Mouse (Mus musculus): ENCODE measurements around the gene Pld4.

Gene Pld4

DNA sequence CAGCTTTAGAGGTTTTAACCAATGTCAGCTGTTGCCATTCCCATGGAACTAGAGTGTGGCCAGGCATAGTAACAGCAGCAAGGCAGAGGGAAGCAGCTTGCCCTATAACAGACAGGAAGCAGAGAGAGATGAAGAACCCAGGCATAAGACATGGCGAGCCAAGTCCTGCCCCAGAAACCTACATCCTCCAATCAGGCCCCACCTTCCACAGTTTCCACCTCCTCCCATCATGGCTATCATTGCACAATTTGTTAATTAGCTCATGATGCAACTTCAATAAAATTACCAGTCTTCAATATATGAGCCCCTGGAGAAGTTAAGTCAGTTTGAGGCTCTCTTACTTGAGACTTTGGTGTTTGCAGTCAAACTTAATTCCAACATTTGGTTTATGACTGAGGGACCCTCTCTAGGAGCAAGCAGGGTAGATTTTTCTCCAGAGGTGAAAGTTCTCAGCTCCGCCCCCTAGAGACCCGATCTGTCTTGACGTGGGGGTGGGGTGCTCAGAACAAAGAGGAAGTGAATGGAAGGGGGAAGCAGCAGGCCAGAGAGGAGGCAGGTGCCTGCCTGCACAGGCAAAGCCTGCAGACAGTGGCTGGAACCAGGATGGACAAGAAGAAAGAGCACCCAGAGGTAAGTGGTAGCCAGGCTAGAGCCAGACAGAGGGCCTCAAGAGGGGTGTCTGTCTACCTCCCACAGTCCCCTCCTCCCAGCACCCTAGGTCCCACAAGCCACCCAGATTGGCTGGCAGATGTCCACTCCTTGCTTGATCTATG is at the start of gene Pld4:
Gene Pld4, plus strand, starts transcription at position 502 of the 773 bp plus-strand sequence.
- peak; percentile 74 for DNase-seq

DNA sequence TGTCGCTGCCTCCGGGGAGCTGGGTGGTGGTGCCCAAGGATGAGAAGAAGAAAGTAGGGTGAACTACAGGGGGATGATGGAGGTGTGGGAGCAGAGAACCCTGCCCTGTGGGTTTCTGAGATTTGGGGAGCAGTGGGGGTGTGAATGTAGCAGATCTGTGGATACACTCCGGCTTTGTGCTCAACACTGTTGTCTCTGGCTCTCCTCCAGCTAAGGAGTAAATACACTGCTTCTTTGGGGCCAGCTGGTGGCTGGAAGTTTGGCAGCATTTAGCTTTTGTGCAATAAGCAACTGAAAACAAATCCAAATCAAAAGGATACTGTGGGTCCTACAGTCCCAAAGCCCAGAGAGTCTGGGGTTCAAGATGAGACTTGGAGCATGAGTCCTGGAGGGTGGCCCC is 46.5 kb upstream of the Pld4 start:
- peak; percentile 73 for DNase-seq

DNA sequence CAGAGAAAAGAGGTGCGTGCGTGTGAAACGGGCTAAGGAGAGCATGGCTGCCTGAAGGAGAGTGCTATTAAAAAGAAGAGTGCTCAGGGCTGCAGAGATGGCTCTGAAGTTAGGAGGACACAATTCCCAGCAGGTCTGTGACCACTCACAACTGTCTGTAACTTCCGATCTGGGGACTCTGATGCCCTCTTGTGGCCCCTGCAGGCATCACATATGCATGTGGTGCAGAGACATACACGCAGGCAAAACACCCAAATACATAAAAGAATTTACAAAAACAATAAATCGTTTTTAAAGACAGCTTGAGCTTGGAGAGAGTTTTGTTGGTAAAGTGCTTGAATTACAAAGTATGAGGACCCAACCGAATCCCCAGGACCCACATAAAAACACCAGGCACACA is 43.3 kb upstream of the Pld4 start:
- peak; percentile 76 for DNase-seq

DNA sequence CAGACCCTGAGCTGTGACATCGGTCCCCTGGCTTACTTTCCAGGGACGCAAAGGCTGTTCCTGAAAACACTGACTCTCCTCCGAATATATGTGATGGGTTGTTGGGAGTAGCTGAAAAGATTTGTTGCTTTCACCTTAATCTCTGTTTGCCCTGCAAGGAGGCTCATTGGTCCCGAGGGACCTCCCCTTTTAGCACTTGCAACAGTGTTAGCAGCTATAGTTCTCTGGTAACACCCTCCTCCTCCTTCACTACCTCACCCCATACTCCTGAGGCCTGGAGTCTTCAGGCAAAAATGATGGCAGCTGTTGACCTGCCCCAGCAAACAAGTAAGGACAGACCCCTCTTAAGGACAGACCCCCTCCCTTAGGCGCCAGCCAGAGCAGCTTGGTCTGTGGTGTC is 41.5 kb upstream of the Pld4 start:
- no peak for DNase-seq

DNA sequence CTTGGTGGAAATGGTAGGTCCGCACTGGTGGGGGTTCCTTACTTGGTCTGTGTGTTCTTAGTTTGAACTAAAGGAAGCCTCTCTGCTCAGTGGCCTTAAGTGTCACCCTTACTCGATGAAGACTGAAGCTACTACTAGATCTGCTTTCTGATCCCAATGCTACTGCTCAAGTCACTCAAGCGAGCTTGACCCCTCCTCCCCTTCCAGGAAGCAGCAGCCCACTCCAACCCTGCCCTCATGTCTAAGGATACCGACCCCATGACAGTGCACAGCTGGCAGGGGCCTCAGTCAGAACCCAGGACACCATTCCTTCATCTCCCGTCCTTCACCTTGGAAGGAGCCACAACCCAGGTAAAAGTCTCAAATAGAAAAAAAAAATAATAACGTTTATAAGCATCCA is 40.2 kb upstream of the Pld4 start, which contains the start of gene Cep170b:
Gene Cep170b, plus strand, starts transcription at position 240 of the 400 bp plus-strand sequence.
- no peak for DNase-seq

DNA sequence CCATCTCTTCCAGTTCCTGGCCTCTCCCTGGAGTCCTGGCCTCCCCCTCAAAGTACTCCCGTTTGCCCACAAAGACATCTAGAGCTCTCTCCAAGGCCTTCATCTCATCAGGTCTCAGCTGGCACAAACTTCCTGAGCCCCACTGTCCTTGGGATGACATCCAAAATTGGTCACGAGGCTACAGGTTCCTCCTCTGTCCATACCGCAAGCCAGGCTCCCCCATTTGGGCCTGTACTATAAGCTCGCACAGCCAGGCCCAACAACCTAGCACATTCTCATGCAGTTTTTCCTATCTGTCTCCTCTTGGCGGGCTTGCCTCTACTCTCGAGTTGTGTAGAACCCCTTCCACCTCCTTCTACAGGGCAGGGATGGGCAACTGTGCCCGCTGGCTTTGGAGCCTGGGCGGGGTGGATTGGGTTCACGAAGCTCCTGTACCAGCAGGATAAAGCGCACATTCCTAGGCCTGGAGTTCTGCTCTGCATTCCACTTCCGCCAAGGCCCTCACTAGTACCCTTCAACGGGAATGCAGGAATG is 39.5 kb upstream of the Pld4 start:
- no peak for DNase-seq

DNA sequence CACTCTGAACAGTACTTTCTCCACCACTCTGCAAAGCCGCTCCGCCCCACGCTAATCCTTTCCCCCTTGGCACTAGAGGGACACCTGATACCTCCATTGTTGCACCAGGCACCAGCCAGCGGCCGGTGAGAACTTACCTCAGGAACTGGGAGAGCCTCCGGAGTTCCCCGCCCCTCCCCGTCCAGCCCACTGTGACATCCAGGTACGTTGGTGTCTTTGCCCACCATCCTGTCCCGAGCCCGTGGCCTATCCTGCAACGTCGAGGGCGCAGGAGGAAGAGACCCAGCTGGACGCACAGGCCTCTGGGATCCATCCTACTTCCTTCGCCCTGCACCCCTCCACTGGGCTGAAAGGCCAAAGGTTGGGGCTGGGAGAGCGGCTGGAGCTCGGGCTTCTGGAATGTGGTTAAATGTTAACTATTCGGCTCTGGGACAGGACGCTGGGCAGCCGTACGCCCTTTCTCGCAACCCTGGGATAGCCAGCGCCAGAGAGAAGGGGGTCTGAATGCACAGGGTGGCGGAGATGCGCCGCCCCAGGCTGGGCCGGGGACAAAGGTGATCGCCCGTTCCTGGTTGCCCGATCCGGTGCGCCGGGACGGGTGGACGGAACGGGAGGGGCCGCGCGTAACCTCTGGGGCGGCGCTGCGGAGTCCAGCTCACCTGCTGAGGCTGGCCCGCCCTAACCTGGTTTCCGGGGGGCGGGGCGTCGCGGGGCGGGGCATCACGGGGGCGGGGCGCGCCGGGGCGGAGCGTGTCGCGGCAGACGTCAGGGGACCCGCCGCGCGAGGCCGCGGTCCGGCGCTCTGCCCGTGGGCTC is 38.8 kb upstream of the Pld4 start:
- peak; percentile 84 for DNase-seq

DNA sequence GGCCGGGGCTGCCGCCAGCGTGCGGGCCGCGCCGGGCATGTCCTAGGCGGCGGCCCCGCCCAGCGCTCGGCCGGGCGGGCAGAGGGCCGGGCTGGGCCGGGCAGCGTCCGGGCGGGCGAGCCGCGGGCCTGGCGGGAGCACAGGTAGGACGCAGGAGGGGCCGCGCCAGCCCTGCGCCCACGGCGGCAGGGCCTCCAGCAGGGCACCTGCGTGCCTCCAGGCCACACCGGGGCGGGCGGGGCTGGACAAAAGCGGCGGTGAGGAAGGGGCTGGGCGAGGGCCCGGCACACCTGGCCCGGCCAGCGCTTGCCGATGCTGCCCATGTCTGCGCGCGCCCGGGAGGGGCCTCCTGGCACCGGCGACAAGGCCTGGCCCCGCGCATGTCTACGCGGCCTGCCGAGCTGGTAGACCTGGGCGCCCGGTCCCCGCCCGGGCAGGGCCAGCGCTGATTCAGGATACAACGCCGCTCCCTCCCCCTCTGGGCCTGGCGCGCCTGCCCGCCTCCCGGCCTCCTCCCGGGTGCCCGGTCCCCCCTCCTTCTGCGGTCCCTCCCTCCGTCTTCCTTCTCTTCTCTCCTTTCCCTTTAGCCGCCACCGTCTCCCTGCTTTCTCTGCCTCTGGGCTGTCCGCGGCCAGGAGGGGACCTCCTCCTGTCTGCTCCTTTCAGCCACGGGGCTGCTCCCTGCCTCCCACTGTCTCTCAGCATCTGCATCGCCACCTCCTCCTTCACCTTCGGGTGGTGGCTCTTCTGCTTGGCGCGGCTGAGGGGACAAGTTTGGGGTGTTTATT is 38.0 kb upstream of the Pld4 start:
- DNase-seq, result peak; percentile 74

DNA sequence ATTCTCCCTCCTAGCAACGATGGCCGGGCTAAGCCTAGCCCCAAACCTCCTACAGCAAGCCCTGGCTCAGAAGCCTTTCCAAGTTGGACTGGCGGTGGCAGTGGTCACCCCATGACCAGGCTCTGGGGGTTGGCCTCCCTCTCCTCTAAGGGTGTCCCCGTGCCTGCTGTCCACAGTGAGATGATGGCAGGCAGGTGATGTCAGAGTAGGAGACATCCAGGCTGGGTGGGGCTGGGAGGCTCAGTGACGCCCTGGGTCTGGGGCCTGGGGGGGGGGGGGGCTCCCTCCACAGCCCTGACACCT is 37.5 kb upstream of the Pld4 start:
- DNase-seq, result no peak

DNA sequence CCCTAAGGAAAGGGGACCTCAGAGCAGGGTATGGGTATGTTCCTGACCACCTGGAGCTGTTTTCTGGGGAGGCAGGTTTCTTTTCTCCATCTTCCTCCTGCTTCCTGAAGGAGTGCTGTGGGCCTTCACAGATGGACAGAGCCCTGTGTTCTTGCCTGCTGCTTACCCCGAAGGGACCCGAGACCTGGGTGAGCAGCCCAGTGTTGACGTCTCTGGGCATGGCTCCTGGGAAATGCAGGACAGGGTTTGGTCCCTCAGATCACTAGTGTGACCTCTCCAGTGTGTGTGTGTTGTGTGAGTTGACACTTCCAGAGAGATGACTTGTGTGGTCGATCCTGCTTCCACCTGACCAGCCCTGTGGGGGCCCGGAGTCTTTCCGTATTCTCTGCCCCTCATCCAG is 37.0 kb upstream of the Pld4 start:
- DNase-seq, result no peak

DNA sequence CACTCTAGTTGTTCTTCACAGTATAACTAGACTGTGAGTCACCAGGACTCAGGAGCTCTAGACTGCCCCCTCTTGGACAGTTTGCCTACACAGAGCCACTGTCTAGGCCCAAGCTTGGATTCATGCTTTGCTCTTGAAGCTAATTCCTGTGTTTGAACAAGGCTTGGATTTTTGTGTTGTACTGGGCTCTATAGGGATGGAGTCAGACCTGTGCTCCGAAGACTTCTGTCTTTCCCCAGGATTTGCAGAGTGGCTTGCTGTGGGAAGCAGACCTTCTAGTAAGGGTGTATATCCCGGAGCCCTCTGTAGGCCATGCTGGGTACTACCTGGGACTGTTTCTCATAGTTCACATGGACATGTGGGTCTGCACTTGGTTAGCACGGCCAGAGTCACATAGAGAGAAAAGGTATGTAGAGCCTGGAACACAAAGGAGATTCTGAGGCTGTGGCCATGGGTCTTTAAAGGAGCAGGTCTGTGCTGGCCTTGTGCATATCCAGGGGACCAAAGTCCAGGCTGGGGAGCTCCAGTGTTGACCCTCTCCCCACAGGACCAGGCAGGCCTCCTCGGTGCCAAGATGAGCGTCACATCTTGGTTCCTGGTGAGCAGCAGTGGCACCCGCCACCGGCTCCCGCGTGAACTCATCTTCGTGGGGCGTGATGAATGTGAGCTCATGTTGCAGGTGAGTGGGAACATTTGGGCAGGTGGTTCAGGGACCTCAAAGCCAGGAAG is 36.2 kb upstream of the Pld4 start:
- DNase-seq, result peak; percentile 89

DNA sequence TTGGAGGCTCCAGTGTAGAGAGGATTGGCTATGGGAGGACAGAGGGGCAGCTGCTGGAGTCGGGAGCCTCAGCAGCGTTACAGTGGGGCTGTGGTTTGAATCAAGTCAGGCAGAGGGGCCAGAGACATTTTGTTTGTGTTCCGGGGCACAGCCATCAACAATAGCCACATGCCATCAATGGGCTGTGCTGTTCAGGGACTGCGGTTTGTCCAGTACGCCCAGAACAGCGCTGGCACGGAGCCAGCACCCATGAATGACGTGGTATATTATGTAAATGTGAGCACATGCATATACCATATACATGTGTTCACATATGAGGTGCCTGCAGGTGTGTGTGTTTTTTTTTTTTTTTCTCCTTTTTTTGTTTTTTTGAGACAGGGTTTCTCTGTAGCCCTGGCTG is 32.7 kb upstream of the Pld4 start:
- DNase-seq, result peak; percentile 37

DNA sequence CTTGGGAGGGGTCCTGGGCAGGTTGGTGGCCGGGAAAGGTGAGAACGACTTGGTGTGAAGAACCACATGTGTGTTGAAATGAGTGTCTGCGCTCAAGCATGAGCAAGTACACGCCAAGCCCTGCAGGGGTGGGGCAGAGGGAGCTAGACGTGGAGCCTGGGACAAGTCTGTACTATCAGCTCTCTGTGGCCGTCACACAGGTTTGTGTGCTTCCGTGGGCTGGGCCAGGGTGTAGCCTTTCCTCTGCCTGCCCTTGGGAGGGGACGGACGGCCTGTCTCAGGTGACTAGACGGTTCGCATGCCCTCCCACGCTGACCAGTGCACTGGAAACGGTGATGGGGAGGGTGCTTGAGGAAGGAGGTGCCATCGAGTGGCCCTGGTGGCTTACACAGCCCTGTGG is 29.6 kb upstream of the Pld4 start:
- no peak for DNase-seq

DNA sequence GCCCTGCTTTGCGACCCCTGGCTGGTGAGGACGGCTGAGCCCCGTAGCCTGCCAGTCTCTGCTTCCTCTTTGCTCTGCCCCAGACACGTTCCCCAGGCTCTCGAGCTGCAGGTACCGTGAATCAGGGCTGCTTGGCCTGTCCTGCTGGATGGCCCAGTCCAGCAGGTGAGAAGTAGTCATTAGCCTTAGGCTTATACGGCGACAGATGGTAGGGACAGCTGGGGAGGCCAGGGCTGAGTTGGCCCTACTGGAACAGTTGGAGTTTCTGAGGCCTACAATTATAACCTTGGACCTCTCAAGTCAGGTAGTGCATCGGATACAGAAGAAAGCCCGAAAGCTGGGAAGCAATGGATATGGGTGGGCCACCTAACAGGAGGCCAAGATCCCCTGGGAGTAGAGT is 27.9 kb upstream of the Pld4 start:
- DNase-seq, result no peak

DNA sequence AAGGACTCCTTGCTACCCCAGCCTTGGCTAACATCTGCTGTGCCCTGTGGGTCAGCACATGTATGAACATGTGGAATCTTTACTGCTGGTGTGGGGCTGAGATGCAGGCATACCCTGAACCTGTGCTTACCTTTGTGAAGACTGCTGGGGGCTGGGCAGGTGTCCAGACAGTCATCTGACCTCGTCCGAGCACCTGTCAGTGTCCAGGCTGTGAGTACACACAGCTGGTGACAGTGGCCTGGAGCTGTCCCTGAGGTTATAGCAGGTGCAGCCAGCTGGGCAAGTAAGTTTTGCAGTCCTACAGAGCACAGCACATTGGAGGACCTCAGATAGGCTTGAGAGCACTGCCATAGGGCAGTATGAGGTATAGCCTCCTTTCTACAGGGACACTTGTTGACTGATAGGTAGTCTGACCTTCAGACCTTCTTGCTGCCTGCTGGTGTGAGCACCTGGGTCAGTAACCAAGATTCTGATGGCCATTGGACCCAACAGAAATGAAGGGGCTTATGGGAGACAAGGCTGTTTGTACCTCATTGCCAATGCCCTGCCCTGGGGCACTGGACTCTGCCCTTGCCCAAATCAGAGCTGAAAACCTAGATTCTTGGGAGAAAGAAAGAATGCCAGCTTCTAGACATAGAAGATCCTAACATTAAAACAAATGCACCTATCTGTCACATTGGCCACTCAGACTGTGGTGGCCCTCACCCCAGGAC is 26.2 kb upstream of the Pld4 start:
- DNase-seq, result no peak

DNA sequence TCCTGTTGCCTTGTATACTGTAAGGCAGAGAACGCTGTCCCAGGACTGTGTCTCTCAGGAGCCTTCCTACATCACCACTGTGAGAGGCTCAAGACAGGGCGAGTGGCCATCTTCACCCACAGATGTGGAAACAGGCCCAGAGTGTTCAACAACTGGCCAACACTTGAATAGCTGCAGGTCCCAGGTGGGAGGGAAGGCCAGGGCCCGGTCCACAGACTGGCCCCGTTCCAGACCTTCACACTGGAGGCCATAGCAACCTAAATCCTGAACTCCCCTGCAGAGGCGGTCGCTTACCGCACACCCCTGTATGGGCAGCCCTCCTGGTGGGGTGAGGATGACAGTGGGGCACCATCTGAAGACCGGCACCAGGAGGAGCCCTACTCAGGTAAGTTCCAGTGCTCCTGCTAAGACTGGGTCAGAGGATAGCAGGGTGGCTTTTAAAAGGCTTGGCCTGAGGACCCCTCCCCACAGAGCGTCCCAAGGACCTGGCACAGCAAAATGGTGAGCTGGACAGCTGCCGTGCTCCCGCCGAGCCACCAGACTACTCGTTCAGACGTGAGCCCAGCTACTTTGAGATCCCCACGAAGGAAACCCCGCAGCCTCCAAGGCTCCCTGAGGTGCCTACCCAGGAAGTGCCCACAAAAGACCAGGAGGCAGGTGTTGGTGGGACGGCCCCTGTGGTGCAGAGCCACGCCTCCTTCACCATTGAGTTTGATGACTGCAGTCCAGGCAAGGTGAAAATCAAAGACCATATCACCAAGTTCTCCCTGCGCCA is 25.4 kb upstream of the Pld4 start:
- no peak for DNase-seq

DNA sequence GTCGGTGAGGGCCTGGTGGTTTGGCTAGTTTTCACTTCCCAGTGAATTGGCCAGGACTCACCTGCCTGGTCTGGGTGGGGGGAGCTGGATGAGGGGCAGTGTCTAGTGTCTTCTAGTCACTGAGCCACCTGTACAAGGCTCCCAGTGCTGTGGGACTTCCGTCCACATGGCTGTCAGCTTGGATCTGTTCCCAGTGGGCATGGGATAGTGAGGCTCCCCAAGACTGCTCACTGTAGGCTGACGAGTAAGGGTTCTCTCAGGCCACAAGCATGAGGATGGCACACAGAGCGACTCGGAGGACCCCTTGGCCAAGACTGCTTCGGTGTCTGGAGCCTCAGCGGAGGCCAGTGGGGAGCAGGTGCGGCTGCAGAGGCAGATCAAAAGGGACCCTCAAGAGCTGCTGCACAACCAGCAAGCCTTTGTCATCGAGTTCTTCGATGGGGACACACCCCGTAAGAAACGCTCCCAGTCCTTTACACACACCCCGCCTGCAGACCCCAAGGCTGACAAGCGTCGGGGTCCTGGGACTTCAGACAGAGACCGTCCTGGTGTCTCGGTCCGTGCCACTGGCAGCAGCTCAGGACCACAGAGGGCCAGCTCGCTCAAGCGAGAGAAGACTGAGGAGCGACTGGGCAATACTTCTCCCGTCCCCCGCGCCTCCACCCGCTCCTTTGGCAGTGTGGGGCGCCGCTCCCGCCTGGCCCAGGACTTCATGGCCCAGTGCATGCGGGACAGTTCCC is 24.4 kb upstream of the Pld4 start:
- DNase-seq, result no peak

DNA sequence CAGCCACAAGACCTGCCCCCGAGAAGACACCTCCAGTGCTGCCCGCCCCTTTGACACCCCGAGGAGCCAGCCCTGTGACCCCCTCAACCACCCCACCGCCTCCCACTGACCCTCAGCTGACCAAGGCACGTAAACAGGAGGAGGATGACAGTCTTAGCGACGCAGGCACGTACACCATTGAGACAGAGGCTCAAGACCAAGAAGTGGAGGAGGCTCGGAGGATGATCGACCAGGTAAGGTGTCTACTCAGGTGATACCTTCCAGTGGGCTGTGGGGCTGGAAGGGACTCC is 23.9 kb upstream of the Pld4 start:
- DNase-seq, result no peak

DNA sequence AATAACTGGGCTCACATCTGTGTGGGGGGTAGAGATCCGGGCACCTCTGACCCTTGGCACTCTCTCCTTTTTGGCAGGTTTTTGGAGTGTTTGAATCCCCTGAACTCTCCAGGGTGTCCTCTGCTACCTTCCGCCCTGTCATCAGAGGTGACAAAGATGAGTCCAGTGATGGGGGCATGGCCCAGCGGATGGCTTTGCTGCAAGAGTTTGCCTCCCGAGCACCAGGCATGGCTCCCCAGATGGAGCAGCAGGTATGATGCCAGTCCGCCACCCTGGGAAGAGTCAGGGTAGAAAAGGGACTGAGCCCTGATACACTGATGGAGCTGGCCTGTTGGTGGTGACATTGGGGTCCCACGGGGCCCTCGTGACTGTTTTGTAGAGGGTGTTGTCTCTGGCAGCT is 23.4 kb upstream of the Pld4 start:
- DNase-seq, result no peak

DNA sequence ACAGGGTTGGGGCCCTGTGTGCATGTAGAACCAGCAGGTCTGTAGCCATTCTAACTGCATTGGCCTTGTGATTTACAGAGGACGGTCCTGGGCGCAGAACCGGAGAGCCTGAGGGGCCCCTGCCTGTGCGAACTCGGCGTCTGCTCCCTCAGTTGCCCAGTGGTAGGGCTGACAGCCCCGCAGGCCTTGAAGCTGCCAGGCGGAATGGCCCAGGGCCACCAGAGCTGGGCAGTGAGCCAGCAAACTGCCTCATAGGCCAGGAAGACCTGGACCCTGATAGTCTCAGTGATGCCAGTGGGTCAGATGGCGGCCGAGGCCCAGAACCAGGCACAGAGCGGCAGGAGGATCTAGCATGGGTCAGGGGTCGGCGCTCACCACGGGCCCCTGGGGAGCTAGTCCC is 22.7 kb upstream of the Pld4 start:
- DNase-seq, result no peak

Data from lung, postnatal 36 days (tissue).